Mouse (Mus musculus) bone marrow macrophage, adult 2 months (primary cell): Measurements from ENCODE around the gene Fbxo3.

Source experiments
- CTCF ChIP-seq: IDR thresholded peaks from 2 replicates; pipeline ENCODE4 v1.5.1; 2012; ENCODE audit warnings: low read depth, mild to moderate bottlenecking, low read length, moderate library complexity
- POLR2A ChIP-seq: IDR thresholded peaks from 2 replicates; pipeline ENCODE4 v1.6.1; 2012; ENCODE audit warnings: mild to moderate bottlenecking, low read depth, low read length, borderline replicate concordance

DNA sequence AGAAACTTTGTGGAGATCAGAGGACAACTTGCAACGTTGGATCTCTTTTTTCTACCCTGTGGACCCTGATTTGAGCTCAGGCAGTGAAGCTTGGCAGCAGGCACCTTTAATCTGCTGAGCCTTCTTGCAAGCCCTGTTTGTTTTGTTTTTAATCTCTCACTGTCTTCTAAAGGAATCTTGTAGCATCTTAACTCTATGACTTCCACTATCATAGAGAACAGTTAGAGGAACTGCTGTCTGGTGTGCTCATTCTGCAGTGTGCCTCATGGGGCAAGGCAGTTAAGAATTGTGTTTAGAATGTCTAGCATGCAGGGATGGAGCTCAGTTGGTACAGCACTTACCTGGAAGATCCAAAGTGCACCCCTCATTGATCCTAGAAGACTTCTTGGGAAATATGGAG lies 72.4 kb downstream of the Fbxo3 start:
- TF ChIP-seq POLR2A (no peak), CTCF (no peak)
